Mouse (Mus musculus) embryo, embryonic 11.5 days (tissue): ENCODE data around the gene Gm28308.

Experiments used
- DNase-seq: peaks from one replicate; pipeline ENCODE4 v3.0.0-alpha.2; 2012; ENCODE audit warnings: low read depth, low spot score

The Gm28308 gene

DNA sequence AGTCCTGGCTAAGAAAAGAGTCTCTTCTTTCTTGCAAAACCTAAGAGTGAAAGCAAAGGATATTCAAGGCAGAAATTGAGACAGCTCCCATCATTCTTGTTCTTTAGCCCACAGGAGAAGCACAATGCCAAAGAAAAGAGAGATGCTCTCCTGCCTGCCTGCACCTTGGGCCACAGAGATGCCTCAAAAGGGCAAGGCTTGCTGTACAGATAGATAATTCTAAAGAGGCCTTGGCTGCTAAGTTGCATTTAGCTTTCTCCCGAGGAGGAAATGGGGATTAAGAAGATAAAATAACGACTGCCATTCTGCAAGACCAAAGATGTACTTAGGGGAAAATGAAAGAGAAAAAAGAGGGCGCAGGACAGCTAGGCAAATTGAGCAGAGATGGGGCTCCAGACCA lies 33.8 kb upstream of the Gm28308 start:
- no peak for DNase-seq

DNA sequence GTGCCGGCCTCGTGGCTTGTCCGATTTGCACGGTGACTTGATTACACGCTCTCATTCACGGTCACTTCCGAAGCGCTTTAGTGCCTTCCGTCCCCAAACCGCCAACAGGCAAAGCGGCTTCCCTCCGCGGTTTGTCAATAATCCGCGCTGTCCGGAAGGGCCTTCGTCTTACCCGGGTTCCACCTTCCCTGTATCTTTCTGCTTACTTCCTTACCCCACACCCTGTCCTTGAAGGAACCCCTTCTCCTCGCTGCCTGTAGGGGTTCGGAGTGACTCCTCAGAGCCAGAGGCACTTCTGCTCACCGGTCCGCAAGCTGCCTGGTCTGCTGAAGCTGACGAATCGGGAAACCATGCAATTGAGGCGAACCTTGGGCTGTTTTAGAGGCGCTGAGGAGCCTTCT lies 33.3 kb upstream of the Gm28308 start:
- no peak for DNase-seq

DNA sequence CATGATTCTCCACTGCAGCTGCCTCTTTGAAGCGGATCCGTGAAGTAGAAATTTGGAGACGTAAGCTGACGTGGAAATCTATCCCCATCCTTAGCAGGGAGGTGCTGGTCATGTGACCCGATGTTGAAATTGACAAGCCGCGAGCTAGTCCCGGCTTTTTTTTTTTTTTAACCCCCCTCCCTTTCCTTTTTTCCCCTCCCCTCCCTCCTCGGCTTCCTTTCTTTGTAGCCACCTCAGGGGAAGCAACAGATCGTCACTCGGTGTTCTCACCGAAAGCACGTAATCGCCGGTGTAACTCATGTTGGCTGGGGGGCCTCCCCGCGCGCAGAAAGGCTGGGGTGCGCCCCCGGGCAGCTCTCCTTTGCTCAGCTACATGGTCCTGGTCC lies 32.6 kb upstream of the Gm28308 start, which contains the start of gene Hoxa11:
Hoxa11 (minus strand) TSS at position 54 of the 386 bp plus-strand sequence.
- DNase-seq: no peak

DNA sequence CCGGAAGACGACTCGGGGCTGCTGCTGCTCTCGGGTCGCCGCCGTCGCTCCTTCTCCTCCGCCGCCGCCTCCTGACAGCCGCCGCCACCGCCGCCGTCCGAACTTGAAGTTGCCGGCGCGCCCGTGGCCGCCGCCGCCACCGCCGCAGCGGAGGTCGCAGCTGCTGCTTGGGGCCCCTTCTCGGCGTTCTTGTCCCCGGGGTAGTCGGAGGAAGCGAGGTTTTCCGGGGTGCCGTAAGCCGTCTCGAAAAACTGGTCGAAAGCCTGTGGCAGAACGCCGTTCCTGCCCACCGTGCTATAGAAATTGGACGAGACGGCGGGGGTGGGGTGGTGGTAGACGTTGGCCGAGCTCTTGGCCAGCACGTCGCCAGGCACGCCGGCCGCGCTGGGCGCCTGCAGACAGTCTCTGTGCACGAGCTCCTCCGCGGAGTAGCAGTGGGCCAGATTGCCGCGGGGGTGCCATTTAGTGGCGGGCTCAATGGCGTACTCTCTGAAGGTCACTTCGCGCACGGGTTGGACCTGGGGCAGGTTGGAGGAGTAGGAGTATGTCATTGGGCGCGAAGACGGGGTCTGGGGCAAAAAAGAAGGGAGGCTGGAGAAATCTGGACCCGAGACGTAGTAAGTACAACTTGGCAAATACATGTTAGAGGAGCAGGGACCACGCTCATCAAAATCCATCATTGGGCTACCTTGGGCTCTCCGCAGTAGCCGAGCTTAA lies 32.1 kb upstream of the Gm28308 start:
- DNase-seq: no peak

DNA sequence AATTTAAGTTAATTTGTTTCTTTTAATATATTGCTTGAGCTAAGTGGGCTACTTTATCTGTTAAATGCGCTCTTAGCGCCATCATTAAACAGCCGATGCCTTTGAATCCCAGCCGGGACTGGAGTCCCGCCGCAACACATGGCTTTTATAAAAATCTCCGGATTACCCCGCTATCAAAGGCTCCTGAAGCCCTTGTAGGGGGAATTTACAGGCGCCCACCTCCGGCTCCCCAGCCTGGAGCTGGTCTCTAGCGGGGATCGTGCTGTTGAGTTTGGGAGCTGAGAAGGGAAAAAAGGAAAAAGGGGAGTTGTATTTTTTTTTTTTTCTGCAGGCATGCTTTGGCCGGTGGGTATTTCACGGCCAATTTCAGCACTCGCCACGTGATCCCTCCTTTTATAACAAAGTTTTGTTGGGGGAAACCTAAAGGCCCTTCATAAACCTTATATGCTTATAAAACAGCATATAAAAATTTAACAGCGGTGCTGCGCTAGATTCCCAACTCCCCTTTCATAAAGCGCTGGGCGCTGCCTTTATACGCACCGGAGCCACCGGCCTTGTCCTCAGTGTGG lies 31.4 kb upstream of the Gm28308 start:
- DNase-seq: no peak

DNA sequence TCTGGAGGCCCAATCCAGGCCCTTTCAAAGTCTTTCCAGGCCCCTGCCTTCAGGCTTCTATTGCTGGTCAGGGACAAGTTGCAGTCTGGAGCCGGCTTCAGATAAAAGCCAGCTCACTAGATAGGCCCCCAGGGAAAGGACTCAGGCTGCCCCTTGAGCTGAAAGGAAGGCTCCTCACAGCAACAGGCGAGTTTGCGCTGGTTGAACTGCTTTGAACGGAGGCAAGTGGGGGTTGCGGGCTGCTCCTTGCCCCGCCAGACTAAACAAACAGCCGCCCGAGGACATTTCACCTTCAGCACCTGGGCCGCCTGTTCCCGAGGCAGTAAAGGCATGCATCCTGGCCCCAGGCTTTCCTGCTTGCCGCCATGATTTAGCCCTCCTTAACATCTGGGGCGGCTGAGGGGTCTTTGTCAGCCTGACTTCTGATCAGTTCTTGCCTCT lies 30.6 kb upstream of the Gm28308 start:
- DNase-seq: no peak

DNA sequence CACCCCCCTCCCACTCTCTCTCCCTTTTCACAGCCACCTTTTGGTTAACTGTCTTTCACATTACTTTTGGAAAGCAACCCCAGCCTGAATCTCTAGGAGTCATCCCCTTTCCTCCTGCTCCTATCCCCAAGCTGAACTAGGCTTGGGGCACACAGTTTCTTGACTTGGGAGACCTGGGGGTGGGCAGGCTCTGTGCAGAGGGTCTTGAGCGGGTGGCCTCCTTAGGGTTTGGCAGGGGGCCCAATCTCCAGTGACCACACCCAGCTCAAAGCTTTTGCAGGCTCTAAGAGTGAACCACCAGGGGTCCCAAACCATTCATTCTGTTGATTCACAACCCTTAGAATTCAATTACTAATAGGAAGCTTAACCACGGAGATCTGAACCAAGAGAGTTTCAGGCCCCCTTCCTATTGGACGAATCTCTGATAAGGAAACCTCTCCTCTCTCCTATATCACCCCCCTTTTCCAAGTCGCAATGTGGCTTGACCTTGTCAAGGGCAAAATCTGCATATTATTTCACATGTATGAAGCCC lies 29.7 kb upstream of the Gm28308 start:
- DNase-seq: no peak

DNA sequence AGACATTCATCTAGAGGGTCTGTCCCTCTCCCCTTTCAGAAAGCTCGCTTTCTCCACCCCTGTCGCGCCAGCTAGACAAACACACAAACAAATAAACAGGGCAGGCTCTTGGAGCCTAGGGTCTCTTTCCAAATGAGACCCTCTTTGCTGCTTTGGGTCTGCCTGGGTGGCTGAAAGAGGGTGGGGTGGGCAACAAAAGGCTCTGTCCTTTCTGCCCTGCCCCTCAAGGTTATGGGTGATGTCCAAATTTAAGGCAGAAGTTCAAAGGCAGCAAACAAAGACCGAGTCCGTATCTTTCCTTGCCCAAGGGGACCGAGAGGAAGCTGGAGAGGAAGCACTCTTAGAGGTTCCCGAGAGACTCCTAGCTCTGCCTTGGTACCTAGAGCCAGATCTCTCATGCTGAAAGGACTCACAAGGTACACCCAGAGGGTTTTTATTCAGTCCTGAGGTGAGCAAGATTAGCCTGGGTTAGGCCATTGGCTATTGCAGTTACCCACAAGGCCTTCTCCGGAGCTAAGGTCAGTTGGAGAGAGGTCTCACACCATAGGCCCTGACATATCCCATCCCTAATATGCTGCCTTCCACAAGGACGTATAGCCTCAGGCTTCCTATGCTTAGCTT lies 28.0 kb upstream of the Gm28308 start:
- no peak for DNase-seq

DNA sequence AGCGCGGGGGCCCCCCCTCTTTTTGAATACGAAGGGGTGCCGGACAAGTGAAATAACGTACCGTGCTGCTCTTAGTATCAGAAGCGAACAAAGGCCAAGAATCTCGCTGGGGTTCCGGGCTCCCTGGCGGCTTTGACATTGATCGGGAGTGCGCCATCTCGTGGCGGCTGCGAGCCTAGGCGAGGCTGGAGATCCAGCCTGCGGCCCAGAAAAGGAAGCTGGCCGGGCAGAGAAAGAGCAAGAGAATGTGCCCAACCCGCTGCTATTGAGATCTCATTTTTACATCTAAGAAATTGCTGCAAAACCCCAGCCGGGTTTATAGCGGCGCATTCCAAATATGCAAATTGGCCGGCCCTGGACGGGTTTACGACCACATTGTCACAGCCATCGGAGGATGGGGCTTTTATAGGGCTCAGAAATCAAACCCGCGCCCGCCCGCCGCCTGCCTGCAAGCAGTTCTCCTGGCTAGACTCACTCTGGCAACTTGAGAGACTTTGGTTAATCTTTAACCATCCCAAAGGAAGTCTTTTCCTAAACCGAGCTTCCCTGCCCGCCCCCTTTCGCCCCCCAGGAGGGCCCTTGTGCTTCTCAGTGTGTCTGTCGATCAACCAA lies 27.4 kb upstream of the Gm28308 start, which contains the start of gene Hoxa10:
Hoxa10 (minus strand) TSS at position 466 of the 612 bp plus-strand sequence.
- DNase-seq: peak; percentile 88

DNA sequence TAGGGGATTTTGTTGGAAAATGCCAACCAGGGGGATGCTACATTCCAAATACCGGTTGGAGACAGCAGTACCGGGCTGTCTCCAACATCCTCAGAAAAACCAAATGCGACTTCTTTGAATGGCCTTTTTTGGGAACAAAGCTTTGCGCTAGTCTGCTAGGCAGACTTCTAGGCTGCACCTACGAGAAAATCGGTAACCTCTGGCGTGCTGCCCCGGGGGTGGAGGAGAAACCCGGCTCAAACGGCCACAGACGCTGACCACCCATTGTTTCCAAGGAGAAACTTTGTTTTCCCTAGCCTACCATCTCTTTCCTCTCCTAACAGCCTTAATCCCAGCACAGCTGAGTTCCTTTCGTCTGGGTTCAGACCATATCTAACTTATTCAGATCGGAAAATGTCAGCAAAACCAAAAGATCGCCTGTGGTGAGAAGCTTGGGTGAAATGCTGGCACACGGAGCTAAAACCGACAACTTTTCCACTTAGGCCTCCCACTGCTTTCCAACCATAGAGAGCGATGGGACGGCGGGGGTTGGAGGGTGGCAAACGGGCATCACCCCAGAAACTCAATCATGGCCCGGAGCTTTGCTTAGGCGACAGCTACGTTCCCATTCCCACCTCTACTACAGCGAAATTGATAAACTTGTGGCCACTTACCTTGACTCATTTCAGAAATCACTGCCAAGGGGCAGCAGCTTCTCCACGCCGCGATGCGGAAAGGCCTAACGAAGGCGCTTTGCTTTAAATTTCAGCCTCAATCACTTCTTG lies 26.7 kb upstream of the Gm28308 start:
- DNase-seq: no peak

DNA sequence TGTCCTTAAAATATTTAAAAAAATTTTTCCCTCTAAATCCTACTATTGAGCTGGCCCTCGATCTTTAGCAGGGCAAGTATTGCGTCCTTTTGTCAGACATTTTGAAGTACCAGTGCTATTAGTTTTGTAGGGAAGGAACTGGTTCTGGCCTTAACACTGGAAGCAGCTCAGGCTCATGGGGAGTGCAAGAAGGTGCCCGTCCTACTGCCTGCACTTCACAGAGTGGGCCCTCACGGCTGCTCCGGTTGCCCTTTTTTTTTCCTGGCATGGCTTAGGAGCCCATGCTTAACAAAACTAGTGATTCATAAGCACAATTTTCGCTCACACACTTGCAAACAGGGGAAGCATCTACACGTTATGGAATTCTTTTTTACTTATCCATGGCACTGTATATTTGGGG lies 25.8 kb upstream of the Gm28308 start:
- DNase-seq: no peak

DNA sequence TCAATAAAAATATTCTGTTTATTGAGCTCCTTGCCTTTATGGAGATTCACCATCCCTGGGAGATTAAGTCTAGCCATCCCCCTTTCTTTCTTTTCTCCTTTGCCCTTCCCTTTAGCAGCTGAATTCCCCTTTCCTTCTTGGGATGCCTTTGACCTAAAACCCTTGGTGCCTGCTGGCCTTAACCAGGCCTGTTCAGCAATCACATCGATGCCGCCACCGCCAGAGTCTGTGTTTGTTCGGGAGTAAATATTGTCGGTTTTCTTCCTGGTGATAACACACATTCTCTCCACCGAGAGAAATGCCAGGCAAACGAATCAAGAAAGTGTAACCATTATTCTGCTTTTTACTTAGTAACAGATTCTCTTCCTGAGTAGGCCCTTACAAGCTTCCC lies 25.0 kb upstream of the Gm28308 start:
- DNase-seq: no peak

DNA sequence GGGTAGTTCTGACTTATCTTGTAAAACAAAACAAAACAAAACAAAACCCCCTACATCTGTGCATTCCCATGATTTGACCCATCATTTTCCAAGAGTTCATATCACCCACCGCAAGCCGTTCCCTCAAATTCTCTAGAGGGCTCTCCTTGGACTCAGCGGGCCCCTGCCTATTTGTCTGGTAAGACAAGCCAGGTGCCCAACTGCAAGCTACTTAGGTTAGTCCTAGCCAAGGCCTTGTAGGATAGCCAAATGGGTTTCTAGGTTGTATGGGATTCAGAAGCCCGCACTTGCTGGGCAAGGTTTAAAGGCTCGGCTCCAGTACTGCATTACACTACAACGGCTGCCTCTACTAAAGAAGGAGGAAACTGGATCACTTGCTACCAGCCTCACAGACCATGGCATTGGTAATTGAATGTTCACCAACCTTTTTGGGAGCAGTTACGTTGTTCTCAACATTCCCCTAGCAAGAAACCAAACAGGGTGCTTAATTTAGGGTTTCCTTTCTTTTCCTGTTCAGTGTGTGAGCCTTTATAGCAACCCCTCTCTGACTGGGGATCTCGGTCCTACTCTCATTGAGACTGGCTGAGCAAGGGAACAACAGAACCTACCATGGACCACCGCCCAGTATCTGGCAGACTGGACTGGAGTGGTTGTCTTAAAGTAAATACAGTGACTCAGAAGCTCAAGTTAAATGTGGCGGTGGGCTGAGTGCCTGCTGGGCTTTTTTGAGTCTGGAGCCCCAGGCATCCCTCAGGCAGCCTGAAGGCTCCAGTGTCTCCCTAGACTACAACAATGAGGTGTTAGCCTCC lies 24.4 kb upstream of the Gm28308 start:
- no peak for DNase-seq

DNA sequence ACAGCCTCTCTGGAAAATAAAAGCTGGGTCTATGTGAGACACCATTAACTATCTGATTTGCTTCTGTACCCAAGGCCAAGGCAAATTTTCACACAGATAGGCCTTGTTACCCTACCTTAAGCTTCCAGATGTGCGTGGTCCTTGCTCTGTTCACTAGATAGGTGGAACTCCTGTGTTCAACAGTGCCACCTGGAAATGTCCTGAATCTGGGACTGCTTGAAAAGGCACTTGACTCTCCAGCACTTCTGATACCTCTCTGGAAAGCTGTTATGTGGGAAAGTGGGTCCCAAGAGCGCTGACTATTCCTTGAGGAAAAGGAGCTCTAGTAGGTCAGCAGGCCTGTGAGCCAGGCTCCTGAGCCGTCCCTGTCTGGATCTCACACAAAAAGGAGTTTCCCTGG lies 23.7 kb upstream of the Gm28308 start:
- no peak for DNase-seq

DNA sequence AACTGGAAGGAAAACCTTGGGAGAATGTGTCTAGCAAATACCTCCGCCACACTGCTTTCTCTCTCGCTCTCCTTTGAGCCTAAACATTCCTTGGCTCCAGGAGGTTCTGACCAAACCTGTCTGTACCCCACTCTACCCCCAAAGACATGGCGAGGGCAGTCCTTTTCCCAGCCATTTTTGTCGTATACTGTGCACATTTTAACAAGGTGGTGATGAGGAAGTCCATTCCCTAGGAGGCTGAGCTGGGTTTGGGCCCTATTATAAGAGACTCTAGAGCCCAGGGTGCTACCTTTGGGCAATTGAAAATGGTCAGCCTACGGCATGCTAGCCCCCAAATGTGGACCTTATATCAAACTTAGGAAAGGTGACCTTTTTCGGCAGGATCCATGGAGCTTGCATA lies 22.7 kb upstream of the Gm28308 start:
- DNase-seq: no peak

DNA sequence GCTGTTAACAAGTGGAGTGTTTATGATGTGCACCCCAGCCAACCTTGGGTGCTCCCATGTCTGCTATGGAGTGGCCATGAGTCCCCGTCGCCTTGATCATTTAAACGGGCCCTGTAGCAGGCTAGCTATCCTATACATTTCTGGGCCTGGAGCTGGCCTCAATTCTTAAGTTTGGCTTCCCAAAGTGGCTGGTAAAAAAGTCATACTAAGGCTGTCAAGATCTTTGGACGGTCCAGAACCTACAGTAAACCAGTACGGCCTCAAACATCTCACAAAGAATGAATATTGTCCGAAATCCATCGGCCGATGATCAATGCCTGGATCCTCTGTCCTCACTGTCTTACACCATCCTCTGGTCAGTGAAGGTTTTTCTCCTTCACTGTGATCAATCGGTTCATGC lies 22.1 kb upstream of the Gm28308 start:
- DNase-seq: no peak

DNA sequence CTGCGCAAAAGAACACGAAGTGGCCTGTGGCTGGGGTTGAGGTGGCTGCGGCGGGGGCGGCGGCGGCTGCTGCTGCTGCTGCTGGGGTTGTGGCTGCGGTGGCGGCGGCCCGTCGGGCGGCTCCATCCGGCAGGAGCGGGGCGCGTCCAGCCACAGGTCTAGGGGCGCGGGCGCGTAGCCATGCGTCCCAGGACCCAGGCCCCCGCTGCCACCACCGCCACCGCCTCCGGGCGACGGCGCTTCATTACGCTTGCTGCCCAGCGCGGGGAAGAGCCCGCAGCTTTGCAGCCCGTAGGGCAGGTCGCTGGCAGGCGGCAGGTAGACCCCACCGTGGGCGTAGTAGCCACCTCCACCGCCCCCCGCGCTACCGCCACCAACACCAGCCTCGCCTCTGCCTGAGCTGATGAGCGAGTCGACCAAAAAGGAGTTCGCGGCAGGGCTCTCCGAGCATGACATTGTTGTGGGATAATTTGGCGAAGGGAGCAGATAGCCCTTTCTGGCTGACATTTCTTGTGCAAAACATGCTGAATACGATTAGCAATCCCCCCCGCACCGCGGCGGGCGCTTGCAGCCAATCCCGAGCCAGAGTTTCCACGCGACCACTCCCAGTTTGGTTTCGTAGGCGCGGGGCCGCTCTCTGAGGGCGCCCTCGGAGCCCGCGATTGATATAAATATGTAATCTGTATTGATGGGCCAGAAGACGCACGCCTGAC lies 21.4 kb upstream of the Gm28308 start:
- DNase-seq: no peak

DNA sequence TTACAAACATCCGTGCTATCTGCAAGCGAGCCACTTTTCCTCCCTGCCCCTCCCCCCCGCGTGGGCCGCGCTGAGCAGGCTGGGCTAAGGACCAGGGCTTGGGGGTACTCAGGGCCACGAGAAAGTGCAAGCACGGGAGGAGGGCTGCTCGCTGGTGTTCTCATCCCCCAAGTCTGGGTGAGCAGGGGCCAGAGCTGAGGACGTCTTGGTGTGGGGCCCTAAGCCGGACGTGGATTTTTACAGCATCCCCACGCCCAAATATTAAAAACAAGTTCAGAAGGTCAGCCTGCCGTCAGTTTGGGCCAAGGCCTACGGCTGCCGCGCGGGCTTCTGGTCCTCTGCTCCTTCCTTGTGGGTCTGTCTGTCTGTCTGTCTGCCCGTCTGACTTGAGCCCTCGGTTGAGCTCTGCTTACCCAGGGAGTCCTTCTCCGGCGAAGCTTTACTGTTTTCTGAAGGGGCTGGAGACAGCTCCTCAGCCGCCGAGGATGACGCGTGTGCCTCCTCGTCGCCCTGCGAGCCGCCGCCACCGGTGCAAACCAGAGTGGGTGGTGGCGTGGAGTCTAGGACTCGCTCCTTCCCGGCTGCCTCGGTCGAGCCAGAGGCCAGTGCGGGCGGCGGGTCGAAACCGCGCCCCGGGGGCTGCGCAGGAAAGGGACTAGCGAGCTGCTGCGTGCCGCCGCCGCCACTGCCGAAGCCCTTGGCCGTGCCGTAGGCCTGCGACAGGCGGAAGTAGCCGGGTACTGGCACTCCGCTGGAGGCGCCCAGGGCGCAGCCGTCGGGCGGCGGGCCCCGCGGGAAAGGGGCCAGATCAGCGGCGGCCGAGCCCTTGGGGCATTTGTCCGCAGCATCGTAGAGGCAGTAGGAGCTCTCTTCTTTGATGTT lies 20.6 kb upstream of the Gm28308 start:
- DNase-seq: no peak

DNA sequence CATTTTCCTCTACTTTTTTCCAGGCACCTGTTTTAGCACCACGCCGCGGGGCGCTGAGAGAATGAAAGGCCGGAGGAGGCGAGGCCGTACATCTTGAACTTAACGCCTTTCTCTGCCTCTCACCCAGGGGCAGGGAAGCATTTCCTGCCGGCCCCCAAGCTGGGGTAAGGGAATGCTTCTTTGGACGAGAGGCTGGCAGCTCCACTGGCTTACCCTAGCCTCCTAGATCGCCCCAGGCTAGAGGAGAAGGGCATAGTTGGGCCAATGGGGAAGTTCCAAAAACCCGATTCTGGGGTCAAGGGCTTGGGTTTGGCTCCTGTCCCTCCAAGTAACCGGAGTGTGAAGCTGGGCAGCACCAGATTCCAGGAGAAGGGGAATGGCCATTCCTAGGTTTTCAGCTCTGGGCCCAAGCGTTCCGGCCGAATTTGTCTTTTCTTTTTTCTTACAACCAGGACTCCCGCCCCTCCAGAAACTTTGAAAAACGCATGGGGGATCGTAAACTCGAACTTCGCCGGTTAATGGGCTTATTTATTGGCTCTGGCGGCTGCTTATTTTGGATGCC lies 19.9 kb upstream of the Gm28308 start:
- no peak for DNase-seq
